Mouse (Mus musculus) stomach, postnatal 0 days (tissue): ENCODE data around the gene Itga8.

ENCODE experiments used
- CTCF ChIP-seq: IDR thresholded peaks from 2 replicates; pipeline ENCODE4 v1.5.1; 2016; ENCODE audit warnings: antibody characterized with exemption, low read depth, mild to moderate bottlenecking, moderate library complexity
- EP300 ChIP-seq: optimal IDR thresholded peaks from 2 replicates; pipeline ENCODE3; 2016; ENCODE audit warnings: antibody characterized with exemption

DNA sequence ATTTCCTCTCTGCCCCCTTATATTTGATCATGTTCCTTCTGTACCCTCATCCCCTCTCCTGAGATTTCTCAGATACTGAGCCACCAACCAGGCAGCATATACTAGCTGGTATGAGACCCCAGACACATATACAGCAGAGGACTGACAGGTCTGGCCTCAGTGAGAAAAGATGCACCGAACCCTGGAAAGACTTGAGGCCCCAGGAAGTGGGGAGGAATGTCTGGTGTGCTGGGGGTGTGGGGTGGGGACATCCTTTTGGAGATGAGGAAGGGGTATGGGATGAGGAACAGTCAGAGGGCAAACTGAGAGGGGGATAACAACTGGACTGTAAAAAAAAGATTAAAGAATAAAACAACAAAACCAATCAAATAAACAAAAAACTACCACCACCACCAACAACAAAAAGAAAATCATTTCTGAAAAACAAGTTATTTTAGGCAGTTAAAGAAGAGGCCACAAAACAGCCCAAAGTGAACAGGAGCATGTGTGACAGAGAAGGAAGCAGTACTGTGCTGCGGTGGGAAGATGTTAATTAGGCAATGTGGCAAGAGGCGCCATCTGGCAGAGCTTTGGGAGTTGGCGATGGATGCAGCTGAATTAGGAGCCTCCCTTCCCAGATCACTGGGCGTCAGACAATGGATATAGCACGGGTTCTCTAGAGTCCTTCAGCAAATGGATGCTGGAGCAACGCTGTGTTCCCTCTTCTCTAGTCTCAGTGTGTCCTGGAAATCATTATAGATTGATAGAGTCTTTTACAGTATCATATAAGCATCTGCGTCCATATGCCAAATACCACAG lies 9.5 kb downstream of the Itga8 start:
- TF ChIP-seq EP300 = no peak
- no peak for TF ChIP-seq CTCF
